Mouse (Mus musculus) stomach, embryonic 16.5 days (tissue): ENCODE measurements around the gene Clba1. TPM values are rescaled to one million over a fixed set of nuclear protein-coding genes. Genes with fewer than 3 reads are reported as not detected.
"Not testable (repeated sequence)": the region's sequence is repeated elsewhere in the genome, so short reads cannot be mapped to it uniquely, and the experiment has no call there.

ENCODE experiments used
- ATAC-seq: fragments of 200-750 bp; cut with Nextera tagmentation; 2 replicates; pipeline ENCODE4 v1.8.0; 2017; ENCODE audit warnings: moderate number of reproducible peaks, moderate TSS enrichment; ENCODE audit not compliant: insufficient read depth, low FRiP score
- H3K27ac ChIP-seq: fragments of 300-500 bp; sonication (generic); 2 replicates; pipeline ENCODE4 v1.5.1; 2014; ENCODE audit warnings: low read length
- H3K27me3 ChIP-seq: fragments of 300-500 bp; sonication (generic); 2 replicates; pipeline ENCODE4 v1.6.1; 2014; ENCODE audit warnings: low read length, control low read depth, mixed read lengths; ENCODE audit not compliant: control insufficient read depth, insufficient read depth
- H3K36me3 ChIP-seq: fragments of 300-500 bp; sonication (generic); 2 replicates; pipeline ENCODE4 v1.6.1; 2014; ENCODE audit warnings: low read length; ENCODE audit not compliant: control insufficient read depth, insufficient read depth
- H3K4me1 ChIP-seq: fragments of 300-500 bp; sonication (generic); 2 replicates; pipeline ENCODE4 v1.6.1; 2014; ENCODE audit warnings: low read length, control low read depth, mixed read lengths; ENCODE audit not compliant: control insufficient read depth, insufficient read depth
- H3K4me2 ChIP-seq: fragments of 300-500 bp; sonication (generic); 2 replicates; pipeline ENCODE4 v1.6.1; 2014; ENCODE audit warnings: low read depth, low read length, mixed read lengths
- H3K4me3 ChIP-seq: fragments of 300-500 bp; sonication (generic); replicated peaks from 2 replicates; pipeline ENCODE4 v1.5.1; 2014; ENCODE audit warnings: mild to moderate bottlenecking, low read length
- H3K9ac ChIP-seq: fragments of 300-500 bp; sonication (generic); 2 replicates; pipeline ENCODE4 v1.6.1; 2014; ENCODE audit warnings: low read length
- H3K9me3 ChIP-seq: fragments of 300-500 bp; sonication (generic); replicated peaks from 2 replicates; pipeline ENCODE4 v1.6.1; 2016; ENCODE audit warnings: low read length, control low read depth; ENCODE audit not compliant: control insufficient read depth
- WGBS: fragments of 180-500 bp; shearing (Covaris S2); extraction: QIAGEN DNeasy Blood & Tissue Kit; methylation state at CpG from one replicate; pipeline ENCODE4 v1.1.7; 2014; 5-methylcytosine and 5-hydroxymethylcytosine counted together
- polyA plus RNA-seq: library from polyadenylated mRNA; unstranded; fragments of >200 nt; fragmentation: Nextera tagmentation; extraction: Ambion mirVana; gene quantifications from 2 replicates; pipeline ENCODE4 v1.2.1, GENCODE M21; 2015

Gene Clba1
- polyA plus RNA-seq, 1 experiment from 2014 or later, result 5.8 TPM

GRCm38 (mm10) chr12:112832411-112832810, 23.7 kb downstream of the Clba1 start:
- Histone ChIP-seq H3K27me3 (no peaks in the 10 kb centered on the region), H3K36me3 (0 out of 2 replicates have a peak, but pooled peaks cover 4% of the 10 kb centered on the region), H3K9me3 (no peaks in the 10 kb centered on the region), H3K9ac (no peak overlapping the region), H3K4me1 (peaks cover 15% of the 10 kb centered on the region), H3K27ac (no peak overlapping the region), H3K4me2 (no peak overlapping the region), H3K4me3 (no peak overlapping the region)
- ATAC-seq, result no peak
- WGBS, result 95% methylated on average over 5 of the region's 5 CpGs

GRCm38 (mm10) chr12:112833527-112833926, 24.8 kb downstream of the Clba1 start:
- Histone ChIP-seq H3K27ac (no peak overlapping the region), H3K36me3 (0 out of 2 replicates have a peak, but pooled peaks cover 4% of the 10 kb centered on the region), H3K9me3 (no peaks in the 10 kb centered on the region), H3K27me3 (no peaks in the 10 kb centered on the region), H3K4me1 (peaks cover 6% of the 10 kb centered on the region; the same call in 1 of the 2 replicates), H3K4me2 (no peak overlapping the region), H3K4me3 (no peak overlapping the region), H3K9ac (no peak overlapping the region)
- ATAC-seq, result no peak
- WGBS, result 65% methylated on average over 6 of the region's 6 CpGs

- 44% methylated on average over 2 of the region's 2 CpGs for WGBS
- Histone ChIP-seq H3K9ac (no peak overlapping the region), H3K36me3 (0 out of 2 replicates have a peak, but pooled peaks cover 4% of the 10 kb centered on the region), H3K27me3 (no peaks in the 10 kb centered on the region), H3K9me3 (no peaks in the 10 kb centered on the region; the same call in 1 of the 2 replicates), H3K4me1 (peaks cover 6% of the 10 kb centered on the region; the same call in 1 of the 2 replicates), H3K4me3 (no peak overlapping the region), H3K4me2 (no peak overlapping the region), H3K27ac (no peak overlapping the region)
- ATAC-seq, result no peak
These were observed 26.3 kb downstream of the Clba1 start for GRCm38 (mm10) chr12:112835046-112835445.

- Histone ChIP-seq H3K9ac (no peak overlapping the region), H3K27me3 (no peaks in the 10 kb centered on the region), H3K27ac (no peak overlapping the region), H3K4me2 (no peak overlapping the region), H3K4me3 (no peak overlapping the region), H3K36me3 (no peaks in the 10 kb centered on the region), H3K9me3 (no peaks in the 10 kb centered on the region; the same call in 1 of the 2 replicates), H3K4me1 (no peaks in the 10 kb centered on the region)
- WGBS, result 65% methylated on average over 25 of the region's 25 CpGs
- ATAC-seq, result no peak
These were observed 31.7 kb downstream of the Clba1 start for GRCm38 (mm10) chr12:112840209-112841086.

GRCm38 (mm10) chr12:112841338-112841892, 32.7 kb downstream of the Clba1 start:
- not testable (repeated sequence) for H3K4me2 ChIP-seq, H3K4me3 ChIP-seq, H3K27ac ChIP-seq, H3K36me3 ChIP-seq, ATAC-seq, H3K27me3 ChIP-seq, H3K4me1 ChIP-seq, H3K9ac ChIP-seq, H3K9me3 ChIP-seq
- 72% methylated on average over 4 of the region's 4 CpGs for WGBS

GRCm38 (mm10) chr12:112842128-112842527, 33.4 kb downstream of the Clba1 start:
- H3K4me1 ChIP-seq, H3K27ac ChIP-seq, ATAC-seq, H3K9me3 ChIP-seq, H3K36me3 ChIP-seq, H3K27me3 ChIP-seq, H3K4me3 ChIP-seq, H3K9ac ChIP-seq, H3K4me2 ChIP-seq: not testable (repeated sequence)
- 60% methylated on average over 2 of the region's 2 CpGs for WGBS

GRCm38 (mm10) chr12:112843803-112844202, 35.1 kb downstream of the Clba1 start:
- Histone ChIP-seq H3K4me2 (no peak overlapping the region), H3K36me3 (no peaks in the 10 kb centered on the region), H3K4me1 (no peaks in the 10 kb centered on the region), H3K9me3 (no peaks in the 10 kb centered on the region; the same call in 1 of the 2 replicates), H3K27ac (no peak overlapping the region), H3K27me3 (no peaks in the 10 kb centered on the region), H3K4me3 (no peak overlapping the region), H3K9ac (no peak overlapping the region)
- 17% methylated on average over 3 of the region's 3 CpGs for WGBS
- ATAC-seq, result peak; percentile 84

GRCm38 (mm10) chr12:112847880-112848279, 39.1 kb downstream of the Clba1 start:
- no peak for ATAC-seq
- Histone ChIP-seq H3K36me3 (no peaks in the 10 kb centered on the region), H3K4me1 (no peaks in the 10 kb centered on the region), H3K27ac (no peak overlapping the region), H3K27me3 (no peaks in the 10 kb centered on the region), H3K9me3 (no peaks in the 10 kb centered on the region), H3K9ac (no peak overlapping the region), H3K4me2 (no peak overlapping the region), H3K4me3 (no peak overlapping the region)
- 92% methylated on average over 2 of the region's 2 CpGs for WGBS
